Mouse (Mus musculus) CH12.LX (cell line): Measurements from ENCODE around the gene Suco. TPM values are rescaled to one million over a fixed set of nuclear protein-coding genes. Genes with fewer than 3 reads are reported as not detected.

Experiments used
- DNase-seq: peaks from one replicate; pipeline ENCODE4 v3.0.0-alpha.2; 2013; ENCODE audit errors: extremely low read depth
- H3K27ac ChIP-seq: 2 replicates; pipeline ENCODE4 v1.5.1; 2012; ENCODE audit warnings: low read depth, mild to moderate bottlenecking, control low read depth, moderate library complexity; ENCODE audit not compliant: insufficient read depth
- H3K27me3 ChIP-seq: replicated peaks from 2 replicates; pipeline ENCODE3; 2012; ENCODE audit warnings: inconsistent platforms
- H3K36me3 ChIP-seq, 2 experiments: replicated peaks in 1 of 2; 2 replicates each; pipeline versions ENCODE3 to v1.6.1; 2012; ENCODE audit warnings: inconsistent platforms in 1 of 2, low read length in 1 of 2, mild to moderate bottlenecking in 1 of 2, mixed read lengths in 1 of 2, moderate library complexity in 1 of 2; ENCODE audit not compliant: control insufficient read depth in 1 of 2, insufficient read depth in 1 of 2
- H3K4me1 ChIP-seq, 2 experiments: 2 replicates each; pipeline ENCODE4 v1.6.1; 2012; ENCODE audit warnings: inconsistent platforms in 1 of 2, moderate library complexity in 1 of 2; ENCODE audit not compliant: insufficient read depth in 2 of 2, control insufficient read depth in 1 of 2
- H3K4me2 ChIP-seq: 2 replicates; pipeline ENCODE4 v1.6.1; 2012; ENCODE audit warnings: low read depth, mild to moderate bottlenecking, control low read depth; ENCODE audit not compliant: poor library complexity, insufficient read depth, severe bottlenecking
- H3K4me3 ChIP-seq, 3 experiments: fragments of 150-350 bp in 1 of 3; sonication (generic) in 1 of 3; replicated peaks in 1 of 3; 2 replicates each; pipeline versions ENCODE3 to v1.5.1; 2011 to 2012; ENCODE audit warnings: low read depth in 2 of 3, low read length in 2 of 3, mild to moderate bottlenecking in 2 of 3, moderate library complexity in 2 of 3, control low read depth in 1 of 3, improper control_type of control experiment in 1 of 3, inconsistent platforms in 1 of 3, mixed read lengths in 1 of 3; ENCODE audit not compliant: poor library complexity in 1 of 3
- H3K79me2 ChIP-seq: replicated peaks from 2 replicates; pipeline ENCODE4 v1.6.1; 2012; ENCODE audit warnings: mild to moderate bottlenecking, moderate library complexity; ENCODE audit not compliant: control insufficient read depth, poor library complexity, insufficient read depth, severe bottlenecking; ENCODE audit errors: extremely low read depth
- H3K9ac ChIP-seq: 2 replicates; pipeline ENCODE4 v1.6.1; 2012; ENCODE audit warnings: low read depth, mild to moderate bottlenecking, control low read depth, moderate library complexity; ENCODE audit not compliant: insufficient read depth
- H3K9me3 ChIP-seq: replicated peaks from 2 replicates; pipeline ENCODE3; 2012; ENCODE audit warnings: low read length, inconsistent platforms, mixed read lengths
- CHD1 ChIP-seq: IDR thresholded peaks from 2 replicates; pipeline ENCODE4 v1.6.1; 2012; ENCODE audit warnings: low read depth, low read length, improper control_type of control experiment, inconsistent platforms
- CHD2 ChIP-seq: IDR thresholded peaks from 2 replicates; pipeline ENCODE4 v1.6.1; 2011; ENCODE audit warnings: low read length, improper control_type of control experiment
- CTCF ChIP-seq, 2 experiments: IDR thresholded peaks in 1 of 2; conservative IDR thresholded peaks in 1 of 2; 2 replicates each; pipeline ENCODE4 v1.5.1; 2011 to 2012; ENCODE audit warnings: low read depth in 2 of 2, low read length in 2 of 2, improper control_type of control experiment in 1 of 2, inconsistent platforms in 1 of 2, mild to moderate bottlenecking in 1 of 2, moderate library complexity in 1 of 2
- ELF1 ChIP-seq: IDR thresholded peaks from 2 replicates; pipeline ENCODE4 v1.6.1; 2014; ENCODE audit warnings: low read depth, mild to moderate bottlenecking, inconsistent platforms, low read length, improper control_type of control experiment
- EP300 ChIP-seq: IDR thresholded peaks from 2 replicates; pipeline ENCODE4 v1.6.1; 2011; ENCODE audit warnings: low read length, improper control_type of control experiment
- HCFC1 ChIP-seq: IDR thresholded peaks from 2 replicates; pipeline ENCODE4 v1.6.1; 2012; ENCODE audit warnings: low read depth, mild to moderate bottlenecking, inconsistent platforms, low read length, improper control_type of control experiment
- IRF4 ChIP-seq: IDR thresholded peaks from 2 replicates; pipeline ENCODE4 v1.6.1; 2014; ENCODE audit warnings: low read depth, mild to moderate bottlenecking, inconsistent platforms, low read length, improper control_type of control experiment
- JUN ChIP-seq: IDR thresholded peaks from 2 replicates; pipeline ENCODE4 v1.6.1; 2011; ENCODE audit warnings: low read depth, mild to moderate bottlenecking, low read length, improper control_type of control experiment, moderate library complexity; ENCODE audit not compliant: insufficient read depth
- JUND ChIP-seq: conservative IDR thresholded peaks from 2 replicates; pipeline ENCODE4 v1.6.1; 2011; ENCODE audit warnings: low read depth, low read length, improper control_type of control experiment
- KAT2A ChIP-seq: IDR thresholded peaks from 2 replicates; pipeline ENCODE4 v1.6.1; 2012; ENCODE audit warnings: low read length, improper control_type of control experiment, inconsistent platforms; ENCODE audit not compliant: insufficient replicate concordance
- MAFK ChIP-seq: IDR thresholded peaks from 2 replicates; pipeline ENCODE4 v1.6.1; 2011; ENCODE audit warnings: low read length, improper control_type of control experiment; ENCODE audit not compliant: insufficient replicate concordance
- MAX ChIP-seq: IDR thresholded peaks from 2 replicates; pipeline ENCODE4 v1.6.1; 2011; ENCODE audit warnings: low read length, improper control_type of control experiment
- MAZ ChIP-seq: IDR thresholded peaks from 2 replicates; pipeline ENCODE4 v1.6.1; 2012; ENCODE audit warnings: low read depth, mild to moderate bottlenecking, inconsistent platforms, low read length, improper control_type of control experiment, moderate library complexity
- MEF2A ChIP-seq: IDR thresholded peaks from 2 replicates; pipeline ENCODE4 v1.6.1; 2014; ENCODE audit warnings: low read depth, mild to moderate bottlenecking, inconsistent platforms, low read length, improper control_type of control experiment, borderline replicate concordance
- MXI1 ChIP-seq: IDR thresholded peaks from 2 replicates; pipeline ENCODE4 v1.6.1; 2011; ENCODE audit warnings: mild to moderate bottlenecking, low read depth, low read length, improper control_type of control experiment
- MYC ChIP-seq: IDR thresholded peaks from 2 replicates; pipeline ENCODE4 v1.6.1; 2011; ENCODE audit warnings: low read depth, mild to moderate bottlenecking, improper control_type of control experiment, low read length
- NRF1 ChIP-seq: IDR thresholded peaks from 2 replicates; pipeline ENCODE4 v1.6.1; 2014; ENCODE audit warnings: low read depth, mild to moderate bottlenecking, inconsistent platforms, low read length, improper control_type of control experiment, moderate library complexity
- PAX5 ChIP-seq: IDR thresholded peaks from 2 replicates; pipeline ENCODE4 v1.6.1; 2012; ENCODE audit warnings: low read length, inconsistent platforms, mixed read lengths
- POLR2AphosphoS2 ChIP-seq: IDR thresholded peaks from 2 replicates; pipeline ENCODE4 v1.6.1; 2011; ENCODE audit warnings: low read depth, low read length, improper control_type of control experiment
- RAD21 ChIP-seq: IDR thresholded peaks from 2 replicates; pipeline ENCODE4 v1.6.1; 2011; ENCODE audit warnings: low read depth, mild to moderate bottlenecking, low read length, improper control_type of control experiment, moderate library complexity
- RCOR1 ChIP-seq: conservative IDR thresholded peaks from 2 replicates; pipeline ENCODE4 v1.6.1; 2012; ENCODE audit warnings: low read depth, mild to moderate bottlenecking, inconsistent platforms, low read length, improper control_type of control experiment
- SMC3 ChIP-seq: IDR thresholded peaks from 2 replicates; pipeline ENCODE4 v1.6.1; 2011; ENCODE audit warnings: low read depth, low read length, improper control_type of control experiment
- TBP ChIP-seq: conservative IDR thresholded peaks from 2 replicates; pipeline ENCODE4 v1.6.1; 2011; ENCODE audit warnings: low read depth, low read length, improper control_type of control experiment
- TCF12 ChIP-seq: IDR thresholded peaks from 2 replicates; pipeline ENCODE4 v1.6.1; 2014; ENCODE audit warnings: low read depth, mild to moderate bottlenecking, inconsistent platforms, low read length, improper control_type of control experiment
- USF1 ChIP-seq: IDR thresholded peaks from 2 replicates; pipeline ENCODE4 v1.6.1; 2014; ENCODE audit warnings: low read depth, mild to moderate bottlenecking, inconsistent platforms, low read length, improper control_type of control experiment
- USF2 ChIP-seq: conservative IDR thresholded peaks from 2 replicates; pipeline ENCODE4 v1.6.1; 2011; ENCODE audit warnings: low read depth, low read length, improper control_type of control experiment
- ZC3H11A ChIP-seq: IDR thresholded peaks from 2 replicates; pipeline ENCODE4 v1.6.1; 2012; ENCODE audit warnings: low read depth, mild to moderate bottlenecking, inconsistent platforms, low read length, improper control_type of control experiment
- ZKSCAN1 ChIP-seq: IDR thresholded peaks from 2 replicates; pipeline ENCODE4 v1.6.1; 2012; ENCODE audit warnings: low read depth, inconsistent platforms, low read length, improper control_type of control experiment, borderline replicate concordance
- ZNF384 ChIP-seq: IDR thresholded peaks from 2 replicates; pipeline ENCODE4 v1.6.1; 2012; ENCODE audit warnings: low read depth, low read length, improper control_type of control experiment, inconsistent platforms
- dilution Hi-C: fragments of 300-500 bp; cut with MboI; formaldehyde crosslinking; loops from 2 replicates; pipeline ENCODE4 v1.14.3; 2020; ENCODE audit warnings: low sequenced_read_pairs; ENCODE audit not compliant: extremely low pct_unique_long_range_greater_than_20kb, extremely low pct_ligation_motif_present
- in situ Hi-C: fragments of 300-500 bp; cut with MboI; formaldehyde crosslinking; loops from 3 replicates; pipeline ENCODE4 v1.14.3; 2019; ENCODE audit warnings: low sequenced_read_pairs, low pct_ligation_motif_present, low pct_unique_long_range_greater_than_20kb, mixed read lengths
- polyA plus RNA-seq: library from polyadenylated mRNA; unstranded; fragments of >175 nt; gene quantifications from 2 replicates; pipeline ENCODE4 v1.2.1, GENCODE M21; 2012; ENCODE audit warnings: low read depth; ENCODE audit not compliant: insufficient read length
- total RNA-seq, 2 experiments: library from RNA; depleted of rRNA; stranded (reverse); fragments of 300-350 nt in 1 of 2; fragments of >200 nt in 1 of 2; gene quantifications; 2 replicates each; pipeline ENCODE4 v1.2.3; 2012 to 2014

The Suco gene
- total and polyA plus RNA-seq, 3 experiments, result 21.8 to 41.9 (median 36.1) TPM

GRCm38 (mm10) chr1:161916036-161916435 lies 39.6 kb upstream of the Suco start:
- Histone ChIP-seq H3K4me1 (peaks cover 31 to 94% of the 10 kb centered on the region in 2 experiments), H3K9me3 (no peaks in the 10 kb centered on the region)
- TF ChIP-seq MYC (no peak), ELF1 (no peak), ZC3H11A (no peak), HCFC1 (no peak), USF1 (no peak), IRF4 (no peak), PAX5 (no peak), TBP (no peak), ZNF384 (no peak), MAZ (no peak), POLR2AphosphoS2 (no peak), KAT2A (no peak), MAFK (no peak), SMC3 (no peak), MXI1 (no peak), EP300 (no peak), RCOR1 (no peak), CHD2 (no peak), RAD21 (no peak)

GRCm38 (mm10) chr1:161913648-161913984 lies 37.1 kb upstream of the Suco start:
- Histone ChIP-seq H3K4me1 (peaks cover 14 to 95% of the 10 kb centered on the region in 2 experiments), H3K9ac (no peak overlapping the region), H3K4me3 (no peak overlapping the region), H3K79me2 (no peaks in the 10 kb centered on the region), H3K27ac (no peak overlapping the region), H3K27me3 (no peaks in the 10 kb centered on the region)
- DNase-seq, result no peak
- TF ChIP-seq NRF1, result no peak
- no peak for TF ChIP-seq MEF2A
- TF ChIP-seq MAFK, result no peak
- no peak for TF ChIP-seq JUN
- TF ChIP-seq TCF12, result no peak
- no peak for TF ChIP-seq ZC3H11A
- TF ChIP-seq TBP, result no peak
- no peak for TF ChIP-seq SMC3
- no peak for TF ChIP-seq EP300
- no peak for TF ChIP-seq MXI1
- TF ChIP-seq JUND, result no peak
- no peak for TF ChIP-seq CHD1
- no peak for TF ChIP-seq IRF4
- TF ChIP-seq CTCF (conservative IDR thresholded peaks at IDR 0.05 in 1 of 2, IDR thresholded peaks at IDR 0.05 in 1 of 2; ENCODE audit: low read depth in 2 of 2, low read length in 2 of 2), result no peak
- TF ChIP-seq MAX, result no peak
- no peak for TF ChIP-seq USF2
- TF ChIP-seq KAT2A, result no peak
- no peak for TF ChIP-seq ZKSCAN1
- TF ChIP-seq CHD2, result no peak
- TF ChIP-seq, all 38 proteins: peak for 0
- in situ Hi-C loops, result no loop called here
- dilution Hi-C loops, result no loop called here
- Histone ChIP-seq H3K36me3 (no peaks in the 10 kb centered on the region), H3K9me3 (peaks cover 7% of the 10 kb centered on the region), H3K4me2 (no peak overlapping the region)

More at GRCm38 (mm10) chr1:161916036-161916435, 39.6 kb upstream of the Suco start:
- Histone ChIP-seq H3K27ac (no peak overlapping the region), H3K27me3 (no peaks in the 10 kb centered on the region), H3K9ac (no peak overlapping the region), H3K4me3 (no peak overlapping the region), H3K4me2 (no peak overlapping the region), H3K36me3 (no peaks in the 10 kb centered on the region), H3K79me2 (no peaks in the 10 kb centered on the region)
- no peak for DNase-seq
- dilution Hi-C loops (no loop called here), in situ Hi-C loops (loop anchor here (5.0 kb wide), 1 partner anchor 41 kb away; no protein-coding TSS in a partner anchor)
